Mouse (Mus musculus) liver, adult 2 months (tissue): ENCODE measurements around the gene H2afz. TPM values are rescaled to one million over a fixed set of nuclear protein-coding genes. Genes with fewer than 3 reads are reported as not detected.

Experiments
- DNase-seq: peaks from one replicate; pipeline ENCODE4 v3.0.0-alpha.2; 2011; ENCODE audit warnings: low read depth, low spot score; ENCODE audit errors: extremely low read depth
- H3K27ac ChIP-seq: fragments of 200-500 bp; replicated peaks from 2 replicates; pipeline ENCODE4 v1.5.1; 2012; ENCODE audit warnings: low read depth, mild to moderate bottlenecking, control low read depth, inconsistent platforms, low read length; ENCODE audit not compliant: insufficient read depth
- H3K27me3 ChIP-seq: fragments of 200-500 bp; 2 replicates; pipeline ENCODE4 v1.6.1; 2012; ENCODE audit warnings: mild to moderate bottlenecking, moderate library complexity, low read length, inconsistent platforms; ENCODE audit not compliant: control insufficient read depth, insufficient read depth
- H3K36me3 ChIP-seq: fragments of 200-500 bp; 2 replicates; pipeline ENCODE4 v1.6.1; 2012; ENCODE audit warnings: low read length, inconsistent platforms; ENCODE audit not compliant: control insufficient read depth, insufficient read depth
- H3K4me1 ChIP-seq: fragments of 200-500 bp; 2 replicates; pipeline ENCODE4 v1.6.1; 2011; ENCODE audit warnings: low read length; ENCODE audit not compliant: control insufficient read depth, insufficient read depth
- H3K4me3 ChIP-seq: fragments of 200-500 bp; 2 replicates; pipeline ENCODE4 v1.5.1; 2011; ENCODE audit warnings: low read depth, mild to moderate bottlenecking, control low read depth, low read length, moderate library complexity; ENCODE audit not compliant: insufficient read depth
- H3K79me2 ChIP-seq: fragments of 200-500 bp; 2 replicates; pipeline ENCODE4 v1.6.1; 2012; ENCODE audit warnings: inconsistent platforms, mild to moderate bottlenecking, low read length, moderate library complexity; ENCODE audit not compliant: control insufficient read depth, insufficient read depth
- H3K9ac ChIP-seq: fragments of 200-500 bp; 2 replicates; pipeline ENCODE4 v1.6.1; 2012; ENCODE audit warnings: low read depth, mild to moderate bottlenecking, control low read depth, inconsistent platforms, low read length
- CTCF ChIP-seq: fragments of 200-500 bp; IDR thresholded peaks from 2 replicates; pipeline ENCODE4 v1.5.1; 2011; ENCODE audit warnings: low read depth, low read length, control low read depth
- POLR2A ChIP-seq: fragments of 200-500 bp; IDR thresholded peaks from 2 replicates; pipeline ENCODE4 v1.6.1; 2011; ENCODE audit warnings: low read length, control low read depth; ENCODE audit not compliant: insufficient read depth; ENCODE audit errors: extremely low read depth
- WGBS: fragments of 180-500 bp; shearing (Covaris S2); methylation state at CpG from one replicate; pipeline ENCODE4 v1.1.7; 2018; 5-methylcytosine and 5-hydroxymethylcytosine counted together
- polyA plus RNA-seq: library from polyadenylated mRNA; depleted of rRNA; stranded (reverse); fragments of >200 nt; gene quantifications from 2 replicates; pipeline ENCODE4 v1.2.3, GENCODE M21; 2012; rRNA removed
- total RNA-seq: library from RNA; depleted of rRNA; stranded (reverse); fragments of >200 nt; gene quantifications from 2 replicates; pipeline ENCODE4 v1.2.3, GENCODE M21; 2014; rRNA removed

The H2afz gene
- total RNA-seq (134 and 180 TPM in 2 replicates), polyA plus RNA-seq (113 and 141 TPM in 2 replicates)

DNA sequence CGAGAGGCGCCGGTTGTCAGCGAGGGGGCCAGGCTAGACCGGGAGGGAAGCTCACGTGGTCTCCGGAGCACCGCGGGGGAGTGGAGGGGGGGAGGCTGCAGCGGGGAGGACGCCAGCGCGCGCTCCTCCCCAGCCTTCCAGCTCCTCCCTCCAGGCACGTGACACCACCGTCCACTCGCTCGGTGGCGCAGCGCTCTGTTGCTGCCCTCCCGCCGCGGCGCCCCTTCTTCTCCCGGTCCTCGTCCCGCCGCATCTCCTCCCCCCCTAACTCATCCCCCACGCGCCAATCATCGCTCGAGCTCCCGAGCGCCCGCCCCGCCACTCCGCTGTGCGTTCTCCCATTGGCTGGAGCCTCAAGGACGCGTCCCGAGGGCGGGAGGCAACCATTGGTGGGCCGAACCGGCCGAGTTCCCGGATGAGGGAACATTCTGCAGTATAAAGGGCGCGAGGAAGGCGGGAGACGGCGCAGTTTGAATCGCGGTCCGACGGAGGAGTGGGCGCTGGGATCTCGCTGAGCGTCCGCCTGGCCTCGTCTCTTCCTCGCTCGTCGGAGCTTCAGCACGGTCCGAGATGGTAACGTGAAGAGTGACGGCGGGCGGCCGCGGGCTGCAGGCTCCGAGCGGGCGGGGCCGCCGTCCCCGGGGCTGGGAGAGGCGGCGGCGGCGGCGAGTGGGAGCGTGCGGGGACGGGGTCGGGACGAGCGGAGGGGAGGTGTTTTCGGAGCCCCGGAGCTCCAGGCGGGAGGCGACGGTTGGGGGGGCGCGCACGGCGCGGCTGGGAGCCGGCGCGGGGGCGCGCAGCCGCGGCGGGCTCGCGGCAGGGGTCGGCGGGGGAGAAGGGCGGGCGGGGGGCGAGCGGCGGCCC lies at the start of gene H2afz:
Gene H2afz (plus strand): TSS at position 364 of the 864 bp plus-strand sequence.
- H3K9ac ChIP-seq, result peak within 1 kb of the TSS; percentile 89
- peak within 1 kb of the TSS; percentile 84 for H3K4me3 ChIP-seq
- TF ChIP-seq POLR2A, result peak; percentile 83
- no peak for TF ChIP-seq CTCF
- 0 out of 2 replicates have a peak, but pooled peaks cover 3% of the 10 kb centered on the region for H3K36me3 ChIP-seq
- WGBS, result 3% methylated on average over 101 of the region's 115 CpGs
- DNase-seq, result peak; percentile 86
- H3K27me3 ChIP-seq, result no peaks in the 10 kb centered on the region
- peak within 1 kb of the TSS; percentile 74 for H3K27ac ChIP-seq
- peaks cover 2% of the 10 kb centered on the region for H3K4me1 ChIP-seq
- H3K79me2 ChIP-seq, result no peaks in the 10 kb centered on the region; the same call in 1 of the 2 replicates

DNA sequence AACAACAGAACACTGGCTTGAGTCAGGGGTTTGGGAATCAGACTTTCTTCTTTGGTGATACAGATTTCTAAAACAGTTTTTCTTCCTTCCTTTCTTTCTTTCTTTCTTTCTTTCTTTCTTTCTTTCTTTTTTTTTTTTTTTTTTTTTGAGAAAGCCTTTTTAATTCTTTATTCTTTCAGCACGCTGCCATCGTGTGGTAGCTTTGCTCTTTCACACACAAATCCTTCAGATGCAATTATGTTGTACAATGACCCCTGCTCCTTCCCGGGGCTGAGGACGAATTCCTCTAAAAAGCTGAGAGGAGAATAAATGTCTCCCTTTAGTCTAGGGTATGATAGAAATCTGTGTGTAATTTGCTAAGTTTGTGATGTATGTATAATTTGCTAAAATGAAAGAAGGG lies 45.6 kb upstream of the H2afz start:
- Histone ChIP-seq H3K79me2 (no peaks in the 10 kb centered on the region), H3K27me3 (no peaks in the 10 kb centered on the region), H3K4me3 (no peak overlapping the region), H3K36me3 (no peaks in the 10 kb centered on the region), H3K9ac (no peak overlapping the region), H3K4me1 (no peaks in the 10 kb centered on the region), H3K27ac (no peak overlapping the region)
- DNase-seq, result no peak
- WGBS, result 46% methylated on average over 4 of the region's 4 CpGs
- TF ChIP-seq POLR2A, result no peak
- TF ChIP-seq CTCF, result no peak

GRCm38 (mm10) chr3:137820688-137821467 lies 43.4 kb upstream of the H2afz start:
- TF ChIP-seq POLR2A (no peak), CTCF (no peak)
- Histone ChIP-seq H3K27ac (no peak overlapping the region), H3K27me3 (no peaks in the 10 kb centered on the region), H3K36me3 (no peaks in the 10 kb centered on the region), H3K4me3 (no peak overlapping the region), H3K79me2 (no peaks in the 10 kb centered on the region), H3K4me1 (no peaks in the 10 kb centered on the region), H3K9ac (no peak overlapping the region)
- no peak for DNase-seq
- WGBS, result 84% methylated on average over 6 of the region's 6 CpGs

- DNase-seq, result no peak
- TF ChIP-seq POLR2A (no peak), CTCF (no peak)
- WGBS, result 90% methylated on average over 3 of the region's 3 CpGs
- Histone ChIP-seq H3K27me3 (no peaks in the 10 kb centered on the region), H3K4me3 (no peak overlapping the region), H3K79me2 (no peaks in the 10 kb centered on the region), H3K4me1 (no peaks in the 10 kb centered on the region), H3K9ac (no peak overlapping the region), H3K27ac (no peak overlapping the region), H3K36me3 (no peaks in the 10 kb centered on the region)
These were observed 41.0 kb upstream of the H2afz start for GRCm38 (mm10) chr3:137823317-137823716.

GRCm38 (mm10) chr3:137827678-137828077 lies 36.6 kb upstream of the H2afz start:
- H3K27me3 ChIP-seq, result no peaks in the 10 kb centered on the region
- TF ChIP-seq POLR2A, result no peak
- TF ChIP-seq CTCF, result no peak
- no peak overlapping the region for H3K4me3 ChIP-seq
- H3K4me1 ChIP-seq, result no peaks in the 10 kb centered on the region
- H3K9ac ChIP-seq, result no peak overlapping the region
- H3K79me2 ChIP-seq, result no peaks in the 10 kb centered on the region
- H3K36me3 ChIP-seq, result no peaks in the 10 kb centered on the region
- no peak overlapping the region for H3K27ac ChIP-seq
- no peak for DNase-seq
- 63% methylated on average over 11 of the region's 11 CpGs for WGBS
